Mouse (Mus musculus): Measurements from ENCODE around the gene Gm43720. TPM values are rescaled to one million over a fixed set of nuclear protein-coding genes. Genes with fewer than 3 reads are reported as not detected.

Gm43720 gene
- total RNA-seq (2021): not detected
- long read RNA-seq, experiment 1: 0 reads
- long read RNA-seq, experiment 2: 0 reads

- peak; percentile 83 for DNase-seq
These were observed at the start of gene Gm43720, which contains the start of the genes Gpc2 and Stag3 for GRCm38 (mm10) chr5:138279585-138280424. Gm43720 (minus strand) TSS chr5:138279958. Gpc2 (minus strand) TSS chr5:138280005. Stag3 (plus strand) TSS chr5:138280240.

- DNase-seq: no peak
These were observed 33.0 kb upstream of the Gm43720 start for GRCm38 (mm10) chr5:138312795-138313194.

- DNase-seq: no peak
These were observed 19.9 kb upstream of the Gm43720 start for GRCm38 (mm10) chr5:138299613-138300012.

DNA sequence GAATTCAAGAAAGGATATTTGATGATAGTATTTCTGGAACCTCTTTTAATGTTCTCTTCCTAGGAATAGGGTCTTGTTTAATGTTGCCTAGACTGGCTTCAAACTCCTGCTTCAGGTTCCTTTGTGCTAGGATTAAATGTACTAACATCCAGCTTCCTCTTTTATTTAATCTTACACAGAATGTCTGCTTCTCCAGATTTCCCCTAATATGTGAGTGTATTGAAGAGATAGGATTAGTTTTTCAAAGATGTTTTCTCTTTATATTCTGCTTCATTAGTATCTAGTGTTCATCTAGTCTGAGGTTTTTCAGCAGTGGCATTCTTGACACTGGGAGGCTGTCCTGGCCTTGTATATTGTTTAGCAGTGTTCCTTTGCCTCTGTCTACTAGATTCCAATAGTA lies 14.4 kb upstream of the Gm43720 start:
- DNase-seq: no peak

DNA sequence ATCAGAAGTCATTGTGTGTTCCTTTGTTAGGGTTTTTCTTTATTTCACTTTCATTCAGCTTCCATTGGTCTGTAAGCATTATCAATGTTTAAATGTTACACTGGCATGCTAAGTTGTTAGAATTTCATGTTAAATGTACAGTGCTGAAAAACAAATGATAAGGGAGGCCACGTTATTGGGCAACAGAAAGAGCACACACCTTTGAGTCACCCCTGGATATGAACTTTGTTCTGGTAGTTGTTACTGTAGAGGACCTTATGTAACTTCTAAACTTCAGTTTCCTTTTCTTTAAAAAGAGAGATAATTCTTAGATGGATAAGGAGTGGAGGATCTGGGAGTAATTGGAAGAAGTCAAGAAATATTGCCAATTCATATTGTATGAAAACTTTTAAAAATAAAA lies 11.9 kb upstream of the Gm43720 start:
- no peak for DNase-seq

DNA sequence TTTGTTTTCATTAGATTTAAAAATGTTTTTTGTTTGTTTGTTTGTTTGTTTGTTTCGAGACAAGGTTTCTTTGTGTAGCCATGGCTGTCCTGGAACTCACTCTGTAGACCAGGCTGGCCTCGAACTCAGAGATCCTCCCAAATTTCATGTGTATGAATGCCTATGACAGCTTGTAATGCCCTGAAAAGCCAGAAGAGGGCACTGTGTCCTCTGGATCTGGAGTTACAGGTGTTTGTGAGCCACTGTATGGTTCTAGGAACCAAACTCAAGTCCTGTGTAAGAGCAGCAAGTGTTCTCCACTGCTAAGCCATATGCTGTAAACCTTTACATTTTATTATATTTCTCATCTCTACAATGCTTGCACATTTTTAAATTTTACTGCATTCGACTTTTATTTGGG lies 8.1 kb upstream of the Gm43720 start:
- DNase-seq: no peak

DNA sequence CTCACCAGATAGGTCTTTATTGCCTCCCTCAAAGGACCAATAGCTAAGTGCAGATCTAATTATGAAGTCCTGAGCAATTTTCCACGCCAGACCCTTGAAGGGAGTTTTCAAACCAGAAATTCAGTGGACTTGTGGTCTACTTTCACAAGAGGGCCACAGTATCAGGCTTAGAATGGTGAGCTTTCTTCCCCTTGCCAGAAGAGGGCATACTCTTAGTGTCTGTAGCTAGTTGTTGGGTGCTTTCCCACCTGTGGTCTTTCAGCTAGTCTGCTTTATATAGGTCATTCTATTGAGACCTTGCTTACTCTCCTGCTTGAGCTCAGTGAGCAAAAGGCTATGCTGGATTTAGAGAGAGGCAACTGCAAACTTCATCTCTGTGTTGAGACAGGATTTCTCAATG lies 3.8 kb upstream of the Gm43720 start:
- no peak for DNase-seq

DNA sequence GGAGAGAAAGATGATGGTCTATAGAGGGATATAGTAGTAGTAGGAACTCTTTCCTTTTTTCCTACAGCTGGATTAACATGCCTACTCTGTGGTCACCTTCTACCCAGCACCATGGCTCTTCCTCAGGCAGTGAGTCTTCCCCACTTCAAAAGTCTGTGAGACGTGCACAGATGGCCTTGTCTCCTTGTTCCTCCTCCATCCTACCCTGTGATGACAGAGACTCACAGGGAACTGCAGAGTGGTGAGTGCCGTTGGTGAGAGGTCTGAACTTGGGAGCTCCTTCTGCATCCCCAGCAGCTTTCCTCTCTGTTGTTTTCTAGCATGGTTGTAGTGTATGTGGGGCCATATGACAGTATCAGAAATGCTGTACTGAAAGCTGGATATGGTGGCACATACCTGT lies 2.0 kb upstream of the Gm43720 start:
- no peak for DNase-seq

DNA sequence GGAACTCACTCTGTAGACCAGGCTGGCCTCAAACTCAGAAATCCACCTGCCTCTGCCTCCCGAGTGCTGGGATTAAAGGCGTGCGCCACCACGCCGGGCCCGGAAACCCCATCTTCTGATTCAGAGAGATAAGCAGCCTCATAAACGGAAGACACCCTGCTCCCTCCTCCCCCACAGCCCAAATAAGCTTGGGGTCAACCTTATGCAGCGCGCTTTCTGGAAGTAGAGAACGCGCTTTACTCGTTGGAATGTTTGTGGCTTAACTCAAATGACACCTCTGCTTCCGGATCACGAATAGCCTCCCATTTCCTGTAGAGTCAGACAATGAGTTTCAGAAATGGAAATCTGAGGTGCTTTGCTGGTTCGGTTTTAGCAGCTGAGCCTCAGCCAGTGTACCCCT lies 1.1 kb upstream of the Gm43720 start:
- DNase-seq: no peak

DNA sequence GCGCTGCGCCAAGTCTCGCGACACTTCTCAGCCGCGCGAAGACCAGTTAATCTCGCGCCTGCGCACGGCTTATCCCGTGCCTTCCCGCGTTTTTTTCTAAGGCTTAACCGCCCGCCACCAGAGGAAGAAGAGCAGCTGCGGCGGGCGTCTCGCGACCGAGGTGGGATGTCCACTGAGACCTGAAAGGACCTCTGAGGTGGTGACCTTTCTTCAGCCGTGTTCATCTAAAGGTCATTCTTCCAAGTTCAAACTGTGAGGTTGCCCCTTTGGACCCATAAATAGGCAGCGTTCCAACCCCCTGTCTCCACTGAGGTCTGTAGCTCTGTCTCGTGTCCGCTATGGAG lies 639 bp upstream of the Gm43720 start:
- DNase-seq: no peak

GRCm38 (mm10) chr5:138277994-138278393 lies 1.8 kb downstream of the Gm43720 start:
- no peak for DNase-seq

DNA sequence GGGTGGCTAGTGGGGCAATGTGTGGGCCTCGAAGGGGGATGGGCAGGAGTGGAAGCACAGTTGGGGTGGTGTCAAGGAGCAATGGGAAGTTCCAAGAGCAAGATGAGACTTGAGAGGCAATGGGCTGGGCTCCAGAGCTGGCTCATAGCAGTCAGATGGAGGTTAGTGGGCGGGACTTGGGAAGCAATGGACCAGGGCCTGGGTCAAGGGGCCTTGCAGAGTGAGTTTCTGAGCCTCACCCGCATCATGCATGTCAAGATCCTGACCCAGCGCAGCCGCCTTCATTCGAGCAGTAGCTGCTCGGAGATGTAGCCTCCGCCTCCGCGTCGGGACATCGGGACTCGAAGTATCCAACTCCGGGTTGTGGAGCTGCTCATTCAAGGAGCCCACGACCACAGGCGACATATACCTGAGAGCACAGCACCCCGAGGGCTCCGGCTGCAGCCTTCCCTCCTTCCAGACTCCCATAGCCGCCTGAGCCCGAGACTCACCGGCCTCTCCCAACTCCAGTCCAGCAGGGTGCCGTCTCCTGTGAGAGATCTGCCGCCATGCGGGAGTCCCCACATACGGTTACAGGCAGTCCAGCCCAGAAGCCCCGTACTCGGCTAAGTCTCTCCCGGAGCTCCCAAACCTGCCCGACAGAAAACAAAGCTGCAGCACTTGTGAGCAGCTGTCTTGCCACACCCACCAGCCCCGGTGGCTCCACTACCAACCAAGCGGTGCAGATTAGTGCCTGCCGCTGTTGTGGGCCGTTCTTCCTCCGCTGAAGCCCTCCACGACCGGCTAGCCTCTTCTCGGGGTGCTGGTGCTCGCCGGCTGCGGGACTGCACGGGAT lies 4.3 kb downstream of the Gm43720 start:
- DNase-seq: no peak

- DNase-seq: no peak
These were observed 5.6 kb downstream of the Gm43720 start for GRCm38 (mm10) chr5:138274186-138274585.

DNA sequence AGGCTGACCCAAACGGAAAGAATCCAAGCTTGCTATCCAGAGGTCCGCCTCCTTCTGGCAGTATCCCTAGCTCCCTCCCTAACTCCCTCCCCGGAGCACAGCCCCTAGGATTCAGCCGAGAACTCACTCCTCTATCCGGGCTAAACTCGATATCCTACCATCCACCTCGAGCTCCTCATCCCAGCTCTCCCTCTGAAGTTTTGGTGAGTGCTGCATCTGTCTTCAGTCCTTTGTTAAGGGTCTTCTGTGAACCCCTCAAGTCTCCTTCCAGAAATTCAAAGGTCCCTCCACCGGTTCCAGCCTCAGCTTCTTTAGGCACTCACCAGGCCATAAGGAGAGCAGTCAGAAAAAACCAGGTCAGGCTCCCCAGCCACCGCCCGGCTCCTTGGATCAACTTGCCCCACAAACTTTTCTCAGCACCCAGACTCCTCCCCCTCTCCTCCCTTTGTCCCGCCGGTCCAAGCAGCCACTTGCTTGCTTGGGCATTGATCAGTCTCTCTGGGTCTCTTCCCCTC lies 7.3 kb downstream of the Gm43720 start, which contains the start of gene Gal3st4:
TSS of gene Gal3st4 (minus strand) at position 432 of the 515 bp plus-strand sequence.
- DNase-seq: peak; percentile 41

GRCm38 (mm10) chr5:138271232-138271631 lies 8.5 kb downstream of the Gm43720 start:
- no peak for DNase-seq

- no peak for DNase-seq
These were observed 10.8 kb downstream of the Gm43720 start for GRCm38 (mm10) chr5:138268980-138269379.

GRCm38 (mm10) chr5:138267114-138267513 lies 12.6 kb downstream of the Gm43720 start:
- no peak for DNase-seq

DNA sequence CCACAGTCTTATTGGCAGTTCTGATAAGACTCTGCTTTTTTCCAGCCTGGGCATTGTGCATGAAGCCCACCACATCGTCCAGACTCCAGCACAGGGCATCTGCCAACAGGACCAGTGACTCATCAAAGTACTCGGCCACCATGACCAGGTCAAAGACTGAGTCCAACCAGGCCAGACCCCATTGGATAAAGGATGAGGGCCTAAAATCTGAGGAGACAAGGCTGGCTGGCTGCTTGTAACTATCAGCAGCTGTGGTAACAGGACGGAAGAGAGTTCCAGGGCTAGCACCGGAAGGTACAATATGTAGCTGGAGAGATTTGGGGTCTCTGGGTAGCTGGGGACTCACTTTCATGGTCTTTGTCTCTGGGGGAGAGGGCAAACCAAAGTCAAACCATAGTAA lies 14.0 kb downstream of the Gm43720 start:
- no peak for DNase-seq

GRCm38 (mm10) chr5:138264207-138264578 lies 15.6 kb downstream of the Gm43720 start:
- no peak for DNase-seq

DNA sequence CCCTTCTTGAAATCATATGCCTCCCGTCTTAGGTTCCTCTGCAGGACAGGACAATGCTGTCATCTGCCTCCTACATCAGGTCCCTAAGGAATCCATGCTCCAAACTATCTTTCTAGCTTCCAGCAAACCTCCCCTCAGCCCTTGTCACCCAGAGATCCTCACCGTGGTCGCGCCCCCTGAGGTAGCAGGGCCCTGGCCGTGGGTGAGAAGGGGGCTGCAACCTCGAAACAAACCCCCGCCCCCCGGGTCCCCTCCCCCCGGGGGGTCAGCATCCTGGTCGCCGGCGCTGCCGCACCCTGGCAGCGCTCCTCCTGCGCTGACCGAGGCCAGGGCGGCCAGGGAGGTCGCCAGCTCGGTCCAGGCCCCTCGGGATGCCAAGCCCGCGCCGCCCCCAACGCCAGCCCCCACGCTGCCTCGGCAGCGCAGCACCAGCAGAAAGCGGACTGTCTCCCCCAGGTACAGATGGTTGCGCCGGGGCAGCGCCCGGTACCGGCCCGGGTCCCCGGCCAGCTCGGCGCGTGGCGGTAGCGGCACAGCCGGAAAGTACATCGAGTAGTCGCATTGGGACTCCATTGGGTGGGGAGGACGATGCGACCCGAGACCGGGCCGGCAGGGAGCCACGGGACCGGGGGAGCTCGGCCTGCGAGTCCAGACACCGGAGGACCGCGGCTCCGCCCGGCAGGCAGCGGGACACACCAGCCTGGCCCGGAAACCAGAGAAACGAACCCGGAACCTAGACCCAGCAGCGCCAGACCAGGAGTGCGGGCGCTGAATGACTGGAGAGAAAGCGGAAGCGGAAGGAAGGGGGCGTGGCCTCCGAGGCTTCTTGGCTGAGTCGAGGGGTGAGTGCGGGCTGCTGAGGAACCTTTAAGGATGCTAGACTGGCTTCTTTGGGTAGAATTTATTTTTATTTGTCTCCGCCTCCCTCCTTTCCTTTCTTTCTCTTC lies 16.2 kb downstream of the Gm43720 start, which contains the start of gene BC037034:
TSS of gene BC037034 (minus strand) at position 774 of the 947 bp plus-strand sequence.
- DNase-seq: peak; percentile 86

GRCm38 (mm10) chr5:138262582-138263240 lies 17.0 kb downstream of the Gm43720 start:
- DNase-seq: no peak
